Mouse (Mus musculus): ENCODE results near the gene Nnmt. TPM values are rescaled to one million over a fixed set of nuclear protein-coding genes. Genes with fewer than 3 reads are reported as not detected.

Gene Nnmt
- polyA plus RNA-seq, 1 experiment from 2014 or later = 0.43 TPM

DNA sequence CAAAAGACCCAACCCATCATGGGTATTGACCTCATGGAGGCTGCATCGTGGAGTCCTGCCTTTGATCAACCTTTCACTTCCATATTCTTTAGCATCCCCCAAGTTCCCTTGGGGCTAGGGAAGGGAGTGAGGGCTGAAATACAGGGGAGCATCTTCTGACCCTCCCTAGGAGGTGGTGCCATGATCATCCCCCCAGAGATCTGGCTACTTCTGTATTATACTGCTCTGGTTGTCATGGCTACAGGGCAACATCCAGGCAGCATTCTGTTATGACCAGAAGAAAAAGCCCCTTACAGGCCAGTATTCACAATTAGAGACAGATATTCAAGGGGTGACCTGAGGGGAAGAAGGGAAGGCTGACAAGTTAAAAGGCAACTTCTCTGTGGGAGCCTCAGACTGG is 14.3 kb upstream of the Nnmt start:
- Histone ChIP-seq H3K4me2 (no peak overlapping the region), H3K36me3 (no peaks in the 10 kb centered on the region), H3K4me1 (no peaks in the 10 kb centered on the region; the same call in 1 of the 2 replicates), H3K27me3 (replicated peaks) (peaks cover 14% of the 10 kb centered on the region; the same call in 1 of the 2 replicates), H3K9me3 (replicated peaks) (no peaks in the 10 kb centered on the region), H3K27ac (no peak overlapping the region), H3K9ac (no peak overlapping the region), H3K4me3 (no peak overlapping the region)
- ATAC-seq = no peak
- 80% methylated on average over 1 of the region's 1 CpGs for WGBS (ENCODE audit: insufficient replicate concordance)

DNA sequence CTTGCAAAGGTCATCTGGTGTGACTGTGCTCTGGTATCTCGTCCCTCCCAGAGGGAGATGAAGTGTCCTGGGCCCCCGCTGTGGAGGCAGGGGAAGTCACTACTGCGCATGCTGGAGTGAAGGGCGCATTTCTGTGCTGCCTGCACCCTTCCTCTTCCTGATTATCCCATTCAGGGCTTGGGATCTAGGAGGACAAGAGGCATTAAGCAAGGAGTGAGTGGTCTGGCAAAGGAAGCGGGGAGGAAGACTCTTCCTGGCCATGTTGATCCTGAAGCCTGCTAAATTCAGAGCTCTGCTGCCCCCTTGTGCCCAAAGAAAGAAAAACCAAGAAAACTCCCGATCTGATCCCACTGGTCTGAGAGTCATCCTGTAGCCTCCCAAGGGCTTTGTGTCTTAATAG is 13.6 kb upstream of the Nnmt start:
- H3K27me3 ChIP-seq (replicated peaks) = peaks cover 14% of the 10 kb centered on the region; the same call in 1 of the 2 replicates
- ATAC-seq = no peak
- 11% methylated on average over 6 of the region's 6 CpGs for WGBS (ENCODE audit: insufficient replicate concordance)
- H3K27ac ChIP-seq = no peak overlapping the region
- H3K9ac ChIP-seq = no peak overlapping the region
- no peaks in the 10 kb centered on the region for H3K9me3 ChIP-seq (replicated peaks)
- H3K4me3 ChIP-seq = no peak overlapping the region
- no peaks in the 10 kb centered on the region; the same call in 1 of the 2 replicates for H3K4me1 ChIP-seq
- H3K4me2 ChIP-seq = 0 out of 2 replicates have a peak overlapping the region, but pooled peaks have one; percentile 10
- no peaks in the 10 kb centered on the region for H3K36me3 ChIP-seq

DNA sequence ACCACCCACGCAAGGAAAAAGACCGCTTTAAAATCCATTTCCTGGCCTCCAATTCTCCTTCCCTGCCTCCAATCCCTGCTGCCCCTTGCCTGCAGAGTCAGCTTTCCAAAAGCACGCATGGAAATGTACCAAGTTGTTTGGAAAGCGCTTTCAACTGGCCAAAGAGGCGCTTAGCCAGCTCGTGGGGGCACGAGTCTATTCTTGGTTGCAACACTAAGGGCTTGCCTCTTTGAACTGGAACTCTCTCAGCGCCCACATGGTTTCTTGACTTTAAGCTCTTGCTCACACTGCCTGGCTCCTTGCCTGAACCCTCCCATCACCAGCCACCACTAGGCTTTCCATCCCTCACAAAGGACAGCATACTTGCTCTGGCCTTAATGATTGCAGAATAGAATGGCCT is 13.2 kb upstream of the Nnmt start:
- Histone ChIP-seq H3K4me1 (no peaks in the 10 kb centered on the region; the same call in 1 of the 2 replicates), H3K9ac (no peak overlapping the region), H3K27ac (no peak overlapping the region), H3K4me2 (0 out of 2 replicates have a peak overlapping the region, but pooled peaks have one; percentile 10), H3K9me3 (replicated peaks) (no peaks in the 10 kb centered on the region), H3K4me3 (no peak overlapping the region), H3K27me3 (replicated peaks) (peaks cover 14% of the 10 kb centered on the region; the same call in 1 of the 2 replicates), H3K36me3 (no peaks in the 10 kb centered on the region)
- WGBS (ENCODE audit: insufficient replicate concordance) = 57% methylated on average over 8 of the region's 8 CpGs
- no peak for ATAC-seq

DNA sequence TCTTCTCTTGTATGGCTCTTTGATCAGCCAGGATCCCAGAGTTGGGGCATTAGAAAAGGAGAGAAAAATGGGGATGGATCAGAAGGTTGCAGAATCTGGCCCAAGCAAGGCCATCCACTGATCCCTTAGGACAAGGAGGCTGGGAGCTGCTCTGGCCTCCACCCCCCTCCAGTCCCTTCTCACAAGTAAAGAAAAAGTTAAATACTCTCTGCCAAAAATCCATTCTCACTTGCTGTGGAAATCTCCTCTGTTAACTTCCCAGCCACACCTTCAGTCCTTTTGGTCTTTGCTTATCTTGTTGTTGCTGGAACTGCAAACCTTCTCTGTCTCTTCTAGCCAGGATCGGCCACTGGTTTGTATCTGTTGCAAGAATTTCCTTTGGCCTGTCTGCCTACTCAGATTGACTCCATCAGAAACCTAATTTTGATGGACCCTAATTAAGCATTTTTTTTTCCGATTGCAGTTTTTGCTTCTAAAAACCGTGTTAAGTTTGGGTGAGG is 12.6 kb upstream of the Nnmt start:
- no peak overlapping the region for H3K4me3 ChIP-seq
- 48% methylated on average over 3 of the region's 3 CpGs for WGBS (ENCODE audit: insufficient replicate concordance)
- no peaks in the 10 kb centered on the region; the same call in 1 of the 2 replicates for H3K4me1 ChIP-seq
- ATAC-seq = no peak
- H3K4me2 ChIP-seq = no peak overlapping the region
- no peak overlapping the region for H3K27ac ChIP-seq
- H3K27me3 ChIP-seq (replicated peaks) = peaks cover 14% of the 10 kb centered on the region; the same call in 1 of the 2 replicates
- H3K9me3 ChIP-seq (replicated peaks) = no peaks in the 10 kb centered on the region
- no peaks in the 10 kb centered on the region for H3K36me3 ChIP-seq
- no peak overlapping the region for H3K9ac ChIP-seq

DNA sequence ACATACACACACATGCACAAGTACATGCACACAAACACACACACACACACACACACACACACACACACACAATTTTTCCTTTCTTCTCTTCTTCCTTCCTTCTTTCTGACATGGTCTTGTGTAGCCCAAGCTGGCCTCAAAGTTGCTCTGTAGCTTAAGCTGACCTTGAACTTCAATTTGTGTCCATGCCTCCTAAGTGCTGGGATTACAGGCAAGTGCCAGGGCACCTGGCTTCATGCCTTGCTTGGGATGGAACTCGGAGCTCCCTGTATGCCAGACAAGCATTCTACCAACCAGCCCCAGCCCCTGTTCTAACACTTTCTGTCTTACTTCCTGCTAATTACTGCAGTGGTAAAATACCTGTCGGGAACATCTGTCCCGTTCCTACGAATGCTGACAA is 8.3 kb upstream of the Nnmt start:
- WGBS (ENCODE audit: insufficient replicate concordance) = 57% methylated on average over 4 of the region's 4 CpGs
- no peak for ATAC-seq

DNA sequence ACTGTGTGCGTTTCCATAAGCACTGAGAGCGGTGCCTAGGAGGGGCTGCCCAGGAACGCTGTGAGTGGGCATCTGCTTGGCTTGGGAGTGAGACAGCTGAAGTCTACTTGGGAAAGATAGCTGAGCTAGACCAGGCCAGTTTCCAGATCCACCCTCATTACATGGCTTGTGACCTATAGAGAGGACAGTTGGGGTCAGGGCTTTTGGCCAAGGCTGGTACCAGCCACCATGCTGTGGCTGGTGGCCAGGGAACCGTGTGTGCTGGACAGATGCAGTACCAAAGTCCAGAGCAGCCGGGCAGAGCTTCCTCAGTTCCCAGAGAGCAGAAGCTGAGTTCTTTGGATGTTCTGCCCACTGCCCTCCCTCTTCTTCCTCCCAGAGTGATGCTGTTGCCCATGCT is 7.6 kb upstream of the Nnmt start:
- no peak for ATAC-seq
- Histone ChIP-seq H3K36me3 (no peaks in the 10 kb centered on the region), H3K9me3 (replicated peaks) (no peaks in the 10 kb centered on the region), H3K27ac (no peak overlapping the region), H3K27me3 (replicated peaks) (no peaks in the 10 kb centered on the region), H3K4me1 (no peaks in the 10 kb centered on the region), H3K4me2 (no peak overlapping the region), H3K9ac (no peak overlapping the region), H3K4me3 (no peak overlapping the region)
- 59% methylated on average over 5 of the region's 5 CpGs for WGBS (ENCODE audit: insufficient replicate concordance)

More for the DNA sequence above, 8.3 kb upstream of the Nnmt start:
- Histone ChIP-seq H3K36me3 (no peaks in the 10 kb centered on the region), H3K9ac (no peak overlapping the region), H3K27ac (no peak overlapping the region), H3K27me3 (replicated peaks) (no peaks in the 10 kb centered on the region), H3K4me1 (no peaks in the 10 kb centered on the region; the same call in 1 of the 2 replicates), H3K4me3 (no peak overlapping the region), H3K9me3 (replicated peaks) (no peaks in the 10 kb centered on the region), H3K4me2 (no peak overlapping the region)

DNA sequence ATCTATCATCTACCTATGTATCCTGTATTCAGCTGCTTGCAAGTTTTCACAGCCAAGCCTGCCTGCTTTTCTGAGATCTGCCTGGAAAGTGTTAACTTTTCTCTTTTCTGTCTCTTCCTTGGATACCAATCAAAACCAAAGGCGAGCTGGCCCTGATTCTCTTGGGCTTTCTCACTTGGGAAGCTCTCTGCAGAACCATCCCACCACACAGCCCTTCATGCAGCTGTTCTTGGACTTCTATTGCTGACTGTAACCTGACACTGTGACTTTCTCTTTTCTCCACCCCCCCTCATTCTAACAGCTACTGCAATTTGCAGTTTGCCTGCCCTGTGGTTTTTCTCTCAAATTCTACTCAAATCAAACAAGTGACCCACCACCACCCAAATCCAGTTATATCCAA is 6.1 kb upstream of the Nnmt start:
- Histone ChIP-seq H3K9ac (no peak overlapping the region), H3K9me3 (replicated peaks) (no peaks in the 10 kb centered on the region), H3K36me3 (no peaks in the 10 kb centered on the region), H3K27ac (no peak overlapping the region), H3K4me1 (no peaks in the 10 kb centered on the region), H3K4me3 (no peak overlapping the region), H3K4me2 (no peak overlapping the region), H3K27me3 (replicated peaks) (no peaks in the 10 kb centered on the region)
- WGBS (ENCODE audit: insufficient replicate concordance) = 24% methylated on average over 1 of the region's 1 CpGs
- ATAC-seq = no peak

DNA sequence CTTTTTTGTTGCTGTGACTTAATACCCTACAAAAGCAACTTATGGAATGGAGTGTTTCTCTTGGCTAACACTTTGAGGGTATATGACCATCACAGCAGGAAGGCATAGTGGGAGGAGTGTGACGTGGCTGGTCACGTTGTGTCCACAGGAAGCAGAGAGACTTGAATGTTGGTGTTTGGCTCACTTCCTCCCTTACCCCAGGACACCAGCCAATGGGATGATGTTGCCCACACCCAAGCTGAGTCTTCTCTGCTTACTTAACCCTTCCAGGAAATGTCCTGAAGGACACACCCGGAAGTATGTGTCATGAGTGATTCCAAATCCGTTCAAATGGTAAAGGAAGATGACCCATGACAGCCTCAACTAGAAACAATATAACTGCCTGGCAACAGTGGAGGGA is 4.8 kb upstream of the Nnmt start:
- WGBS (ENCODE audit: insufficient replicate concordance) = 34% methylated on average over 4 of the region's 4 CpGs
- Histone ChIP-seq H3K9ac (no peak overlapping the region), H3K27me3 (replicated peaks) (no peaks in the 10 kb centered on the region), H3K4me3 (no peak overlapping the region), H3K4me2 (no peak overlapping the region), H3K4me1 (no peaks in the 10 kb centered on the region), H3K27ac (no peak overlapping the region), H3K36me3 (no peaks in the 10 kb centered on the region), H3K9me3 (replicated peaks) (no peaks in the 10 kb centered on the region)
- ATAC-seq = no peak

DNA sequence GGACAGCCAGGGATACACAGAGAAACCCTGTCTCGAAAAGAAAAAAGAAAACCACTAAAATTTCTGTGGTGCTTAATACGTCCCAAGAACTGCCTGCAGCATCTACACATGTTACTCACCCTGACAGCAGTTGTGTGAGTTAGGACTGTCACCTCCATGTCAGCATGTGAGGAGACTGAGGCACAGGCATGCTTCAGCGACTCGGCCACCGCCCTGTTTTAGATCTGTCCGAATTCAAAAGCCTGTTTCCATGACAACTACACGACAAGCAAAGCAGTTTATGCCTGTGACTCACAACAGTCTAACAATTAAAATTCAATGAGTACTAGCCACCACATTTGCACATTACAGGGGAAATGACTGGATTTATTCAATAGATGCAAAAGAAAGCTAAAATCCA is 2.5 kb upstream of the Nnmt start:
- no peak overlapping the region for H3K27ac ChIP-seq
- H3K9me3 ChIP-seq (replicated peaks) = no peaks in the 10 kb centered on the region
- no peaks in the 10 kb centered on the region for H3K36me3 ChIP-seq
- H3K4me3 ChIP-seq = no peak overlapping the region
- H3K9ac ChIP-seq = no peak overlapping the region
- H3K4me2 ChIP-seq = no peak overlapping the region
- H3K27me3 ChIP-seq (replicated peaks) = no peaks in the 10 kb centered on the region
- H3K4me1 ChIP-seq = no peaks in the 10 kb centered on the region
- no peak for ATAC-seq
- WGBS (ENCODE audit: insufficient replicate concordance) = 59% methylated on average over 7 of the region's 7 CpGs

DNA sequence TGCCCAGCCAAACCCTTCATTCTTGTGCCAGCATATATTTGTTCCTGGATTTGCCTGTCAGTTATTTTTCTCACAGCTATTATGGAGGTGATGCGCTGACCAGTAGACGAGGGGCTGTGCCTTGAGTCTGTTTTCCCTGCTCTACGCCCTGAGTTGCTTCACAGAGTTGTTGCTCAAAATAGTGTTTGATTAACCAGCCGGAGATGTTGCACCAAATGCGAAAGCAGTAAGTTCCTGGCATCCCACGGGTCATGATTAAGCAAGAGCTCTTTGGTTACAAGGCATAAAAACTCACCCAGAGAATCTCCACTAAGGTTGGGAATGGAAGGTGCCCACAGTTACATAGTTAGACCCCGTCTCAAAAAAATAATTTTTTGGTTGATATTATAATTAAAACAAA is 1.2 kb upstream of the Nnmt start:
- H3K27ac ChIP-seq = no peak overlapping the region
- no peak for ATAC-seq

DNA sequence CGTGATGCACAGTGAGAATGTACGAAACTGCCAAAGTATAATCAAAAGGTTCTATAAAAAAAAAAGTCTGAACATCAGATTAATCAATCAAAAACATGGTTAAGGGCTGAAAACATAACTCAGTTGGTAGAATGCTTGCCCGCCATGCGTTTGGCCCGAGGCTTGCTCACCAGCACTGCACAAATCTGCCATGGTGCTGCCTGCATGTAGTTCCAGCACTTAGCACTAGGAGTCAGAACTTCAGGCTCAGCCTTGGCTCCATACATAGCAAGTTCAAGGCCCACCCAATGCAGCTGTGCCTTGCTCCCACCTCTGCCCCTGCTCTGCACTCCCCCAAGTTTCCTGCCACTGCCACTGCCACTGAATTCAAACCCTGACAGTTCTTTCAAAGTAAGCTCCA is 744 bp upstream of the Nnmt start:
- no peak overlapping the region for H3K4me2 ChIP-seq
- H3K27ac ChIP-seq = no peak overlapping the region
- H3K27me3 ChIP-seq (replicated peaks) = no peaks in the 10 kb centered on the region
- H3K9ac ChIP-seq = no peak overlapping the region
- H3K4me1 ChIP-seq = no peaks in the 10 kb centered on the region
- WGBS (ENCODE audit: insufficient replicate concordance) = 70% methylated on average over 5 of the region's 5 CpGs
- no peak for ATAC-seq
- H3K4me3 ChIP-seq = no peak overlapping the region
- no peaks in the 10 kb centered on the region for H3K36me3 ChIP-seq
- no peaks in the 10 kb centered on the region for H3K9me3 ChIP-seq (replicated peaks)

More for the DNA sequence above, 1.2 kb upstream of the Nnmt start:
- no peaks in the 10 kb centered on the region for H3K27me3 ChIP-seq (replicated peaks)
- H3K9me3 ChIP-seq (replicated peaks) = no peaks in the 10 kb centered on the region
- H3K4me2 ChIP-seq = no peak overlapping the region
- whole genome bisulfite sequencing (ENCODE audit: insufficient replicate concordance) = 69% methylated on average over 7 of the region's 7 CpGs
- no peaks in the 10 kb centered on the region for H3K36me3 ChIP-seq
- H3K9ac ChIP-seq = no peak overlapping the region
- no peaks in the 10 kb centered on the region for H3K4me1 ChIP-seq
- no peak overlapping the region for H3K4me3 ChIP-seq

DNA sequence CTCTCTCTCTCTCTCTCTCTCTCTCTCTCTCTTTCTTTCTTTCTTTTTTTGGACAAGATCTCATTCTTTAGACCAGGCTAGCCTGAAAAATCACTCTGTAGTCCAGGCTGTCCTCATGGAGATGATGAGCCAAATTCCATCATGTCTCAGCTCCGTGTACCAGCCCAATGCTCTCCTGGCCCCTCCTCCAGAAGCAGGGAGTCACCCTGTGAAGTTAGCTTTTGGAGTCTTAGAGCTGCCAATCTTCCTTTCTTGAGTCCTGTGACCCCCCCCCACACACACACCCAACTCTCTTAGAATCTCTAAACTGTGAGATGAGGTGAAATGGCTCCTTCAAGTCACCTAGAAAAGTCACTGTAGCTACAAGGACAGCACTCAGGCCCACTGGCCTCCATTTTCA is 727 bp downstream of the Nnmt start:
- ATAC-seq = no peak

DNA sequence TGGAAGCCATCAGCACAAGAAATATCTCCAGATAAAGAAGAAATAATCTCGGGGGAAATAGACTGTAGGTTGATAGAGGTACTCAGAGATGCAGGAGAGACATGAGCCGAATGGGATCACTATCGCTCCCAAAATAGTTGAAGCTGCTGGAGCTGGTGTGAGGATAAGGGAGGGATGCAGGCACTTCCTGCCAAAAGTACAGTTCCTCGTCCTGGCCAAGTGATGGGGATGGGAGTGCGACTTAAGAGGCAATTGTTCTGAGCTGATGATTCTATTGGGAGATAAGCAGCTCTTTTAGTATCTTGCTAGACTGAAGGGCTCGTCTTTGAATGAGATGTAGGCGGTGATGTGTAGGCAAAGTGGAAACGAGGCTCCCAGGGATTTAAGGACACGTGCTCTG is 4.1 kb downstream of the Nnmt start:
- H3K4me2 ChIP-seq = no peak overlapping the region
- no peak overlapping the region for H3K9ac ChIP-seq
- WGBS (ENCODE audit: insufficient replicate concordance) = 50% methylated on average over 9 of the region's 9 CpGs
- no peaks in the 10 kb centered on the region for H3K36me3 ChIP-seq
- no peak overlapping the region for H3K27ac ChIP-seq
- H3K4me3 ChIP-seq = no peak overlapping the region
- no peaks in the 10 kb centered on the region; the same call in 1 of the 2 replicates for H3K27me3 ChIP-seq (replicated peaks)
- ATAC-seq = no peak
- no peaks in the 10 kb centered on the region for H3K9me3 ChIP-seq (replicated peaks)
- H3K4me1 ChIP-seq = no peaks in the 10 kb centered on the region

More for the DNA sequence above, 727 bp downstream of the Nnmt start:
- Histone ChIP-seq H3K4me3 (no peak overlapping the region), H3K9me3 (replicated peaks) (no peaks in the 10 kb centered on the region), H3K36me3 (no peaks in the 10 kb centered on the region), H3K9ac (no peak overlapping the region), H3K4me2 (no peak overlapping the region), H3K27ac (no peak overlapping the region), H3K4me1 (no peaks in the 10 kb centered on the region), H3K27me3 (replicated peaks) (no peaks in the 10 kb centered on the region)
- 52% methylated on average over 1 of the region's 1 CpGs for WGBS (ENCODE audit: insufficient replicate concordance)

All from liver, embryonic 12.5 days (tissue).